Mouse (Mus musculus) spleen, adult 2 months (tissue): ENCODE results near the gene Rps26.

ENCODE experiments used
- CTCF ChIP-seq: fragments of 200-500 bp; IDR thresholded peaks from 2 replicates; pipeline ENCODE4 v1.5.1; 2011; ENCODE audit warnings: mild to moderate bottlenecking, inconsistent platforms; ENCODE audit not compliant: insufficient read depth, insufficient read length, insufficient replicate concordance; ENCODE audit errors: extremely low read depth
- POLR2A ChIP-seq: fragments of 200-500 bp; IDR thresholded peaks from 2 replicates; pipeline ENCODE4 v1.6.1; 2011; ENCODE audit warnings: low read depth, low read length, inconsistent platforms

GRCm38 (mm10) chr10:128618570-128618969, 8.0 kb downstream of the Rps26 start:
- no peak for TF ChIP-seq CTCF
- TF ChIP-seq POLR2A: no peak
